Mouse (Mus musculus): Measurements from ENCODE around the gene Exoc3l. TPM values are rescaled to one million over a fixed set of nuclear protein-coding genes. Genes with fewer than 3 reads are reported as not detected.
"Not testable (repeated sequence)": the region's sequence is repeated elsewhere in the genome, so short reads cannot be mapped to it uniquely, and the experiment has no call there.

Gene Exoc3l
- polyA plus RNA-seq, 1 experiment = not detected

GRCm38 (mm10) chr8:105298351-105299252 is 2.7 kb upstream of the Exoc3l start:
- TF ChIP-seq POLR2A (IDR thresholded peaks at IDR 0.05; ENCODE audit: insufficient read depth, low read depth, low read length) (no peak), CTCF (IDR thresholded peaks at IDR 0.05; ENCODE audit: insufficient read depth, low read depth, low read length) (no peak)
- WGBS = 44% methylated on average over 18 of the region's 18 CpGs
- Histone ChIP-seq H3K27ac (ENCODE audit: insufficient read depth, low read depth, low read length) (no peak overlapping the region), H3K4me1 (ENCODE audit: control insufficient read depth, insufficient read depth, low read length) (peaks cover 11% of the 10 kb centered on the region), H3K4me3 (ENCODE audit: insufficient read depth, low read depth, low read length) (peak overlapping the region; percentile 85)

- H3K4me1 ChIP-seq (ENCODE audit: control insufficient read depth, insufficient read depth, low read length) = peaks cover 9% of the 10 kb centered on the region
- TF ChIP-seq POLR2A (IDR thresholded peaks at IDR 0.05; ENCODE audit: insufficient read depth, low read depth, low read length) (peak; percentile 90), CTCF (IDR thresholded peaks at IDR 0.05; ENCODE audit: insufficient read depth, low read depth, low read length) (no peak)
- peak within 1 kb of the TSS; percentile 85 for H3K4me3 ChIP-seq (ENCODE audit: insufficient read depth, low read depth, low read length)
- under 1% methylated on average over 58 of the region's 58 CpGs for WGBS
- H3K27ac ChIP-seq (ENCODE audit: insufficient read depth, low read depth, low read length) = 0 out of 2 replicates have a peak within 1 kb of the TSS, but pooled peaks have one; percentile 16
These were observed 1.8 kb upstream of the Exoc3l start, which contains the start of gene E2f4 for GRCm38 (mm10) chr8:105297511-105298192. TSS of gene E2f4 (plus strand) at chr8:105297663.

GRCm38 (mm10) chr8:105295256-105295655 is 645 bp downstream of the Exoc3l start:
- TF ChIP-seq CTCF (IDR thresholded peaks at IDR 0.05; ENCODE audit: insufficient read depth, low read depth, low read length) (no peak), POLR2A (IDR thresholded peaks at IDR 0.05; ENCODE audit: insufficient read depth, low read depth, low read length) (no peak)
- Histone ChIP-seq H3K4me1 (ENCODE audit: control insufficient read depth, insufficient read depth, low read length) (peaks cover 15% of the 10 kb centered on the region), H3K27ac (ENCODE audit: insufficient read depth, low read depth, low read length) (no peak overlapping the region), H3K4me3 (ENCODE audit: insufficient read depth, low read depth, low read length) (no peak overlapping the region)
- 75% methylated on average over 11 of the region's 11 CpGs for WGBS

GRCm38 (mm10) chr8:105294776-105295175 is 1.1 kb downstream of the Exoc3l start:
- WGBS = 75% methylated on average over 9 of the region's 9 CpGs
- no peak overlapping the region for H3K27ac ChIP-seq (ENCODE audit: insufficient read depth, low read depth, low read length)
- H3K4me3 ChIP-seq (ENCODE audit: insufficient read depth, low read depth, low read length) = no peak overlapping the region
- H3K4me1 ChIP-seq (ENCODE audit: control insufficient read depth, insufficient read depth, low read length) = peaks cover 20% of the 10 kb centered on the region
- TF ChIP-seq POLR2A (IDR thresholded peaks at IDR 0.05; ENCODE audit: insufficient read depth, low read depth, low read length) (no peak), CTCF (IDR thresholded peaks at IDR 0.05; ENCODE audit: insufficient read depth, low read depth, low read length) (no peak)

- WGBS = 72% methylated on average over 19 of the region's 19 CpGs
- Histone ChIP-seq H3K4me3 (ENCODE audit: insufficient read depth, low read depth, low read length) (no peak overlapping the region), H3K4me1 (ENCODE audit: control insufficient read depth, insufficient read depth, low read length) (peaks cover 22% of the 10 kb centered on the region), H3K27ac (ENCODE audit: insufficient read depth, low read depth, low read length) (no peak overlapping the region)
- TF ChIP-seq POLR2A (IDR thresholded peaks at IDR 0.05; ENCODE audit: insufficient read depth, low read depth, low read length) (no peak), CTCF (IDR thresholded peaks at IDR 0.05; ENCODE audit: insufficient read depth, low read depth, low read length) (no peak)
These were observed 2.5 kb downstream of the Exoc3l start for GRCm38 (mm10) chr8:105293405-105293804.

- no peak overlapping the region for H3K27ac ChIP-seq (ENCODE audit: insufficient read depth, low read depth, low read length)
- no peak overlapping the region for H3K4me3 ChIP-seq (ENCODE audit: insufficient read depth, low read depth, low read length)
- WGBS = 87% methylated on average over 7 of the region's 7 CpGs
- H3K4me1 ChIP-seq (ENCODE audit: control insufficient read depth, insufficient read depth, low read length) = peaks cover 19% of the 10 kb centered on the region
- TF ChIP-seq CTCF (IDR thresholded peaks at IDR 0.05; ENCODE audit: insufficient read depth, low read depth, low read length) = no peak
- no peak for TF ChIP-seq POLR2A (IDR thresholded peaks at IDR 0.05; ENCODE audit: insufficient read depth, low read depth, low read length)
These were observed 3.4 kb downstream of the Exoc3l start for GRCm38 (mm10) chr8:105292471-105292870.

GRCm38 (mm10) chr8:105291802-105292201 is 4.1 kb downstream of the Exoc3l start:
- not testable (repeated sequence) for H3K27ac ChIP-seq (ENCODE audit: insufficient read depth, low read depth, low read length); H3K4me3 ChIP-seq (ENCODE audit: insufficient read depth, low read depth, low read length)
- peaks cover 19% of the 10 kb centered on the region for H3K4me1 ChIP-seq (ENCODE audit: control insufficient read depth, insufficient read depth, low read length)
- WGBS = 67% methylated on average over 3 of the region's 3 CpGs

- not testable (repeated sequence) for H3K4me3 ChIP-seq (ENCODE audit: insufficient read depth, low read depth, low read length); H3K27ac ChIP-seq (ENCODE audit: insufficient read depth, low read depth, low read length)
- 90% methylated on average over 8 of the region's 8 CpGs for WGBS
- H3K4me1 ChIP-seq (ENCODE audit: control insufficient read depth, insufficient read depth, low read length) = peaks cover 22% of the 10 kb centered on the region
These were observed 4.5 kb downstream of the Exoc3l start for GRCm38 (mm10) chr8:105291364-105291763.
